9 mouse cellular contexts compared by ENCODE assay signal in the genomic region with DNA sequence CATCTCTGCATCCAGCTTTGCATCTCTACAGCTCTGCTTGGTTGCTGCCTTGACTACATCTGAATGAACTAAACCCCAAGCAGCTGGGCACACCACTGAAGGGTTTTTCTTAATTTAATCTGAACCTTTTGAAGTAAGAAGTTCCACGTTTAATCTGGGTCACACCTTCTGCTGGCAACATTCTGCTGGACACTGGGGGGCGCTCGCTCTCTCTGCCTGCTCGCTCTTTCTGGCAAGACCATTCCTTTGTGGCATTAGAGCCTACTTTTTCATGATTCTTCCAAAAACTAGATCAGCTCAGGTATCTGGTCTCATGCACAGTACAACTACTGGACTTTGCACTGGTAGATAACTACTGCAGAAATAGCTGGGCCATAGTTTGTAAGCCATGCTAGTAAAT. TPM values are rescaled to one million over a fixed set of nuclear protein-coding genes. Genes with fewer than 3 reads are reported as not detected.
DNase-seq lines count a peak whose midpoint lies in the region; ATAC-seq and TF ChIP-seq lines count a peak whose summit lies in the region.
"Had no signal": no experiment of that assay in that cellular context is flagged by ENCODE, and none has a peak within 500 bp of the region (broad histone marks: within the 10 kb centered on the region; RNA-seq: fewer than 3 reads in every experiment).

No protein-coding gene starts in this region.

- peak; percentile 45 for TF ChIP-seq CTCF in lung, embryonic 14.5 days (IDR thresholded peaks at IDR 0.05; ENCODE audit: low read depth)

- peak; percentile 53 for DNase-seq in cerebellum, adult 11 months
- DNase-seq in cerebellum, adult 11-12 months: no peak
- DNase-seq in lung, embryonic 14.5 days: peak; percentile 33
- DNase-seq in lung, postnatal 10 days: no peak
- DNase-seq in adrenal gland, postnatal 36 days: peak; percentile 47 to 62
- peak; percentile 61 for DNase-seq in induced T-regulatory cell, adult 2 months (ENCODE audit: low read depth)
- peak; percentile 48 for DNase-seq in retina, postnatal 1 day

- H3K4me1 ChIP-seq in lung, embryonic 14.5 days (ENCODE audit: insufficient read depth): no peaks in the 10 kb centered on the region
- H3K4me1 ChIP-seq: liver, embryonic 15.5 days had no signal

- WGBS in lung, embryonic 14.5 days: 21% methylated on average over 4 of the region's 4 CpGs

- no peak overlapping the region for H3K4me2 ChIP-seq in lung, embryonic 14.5 days
- H3K4me2 ChIP-seq: liver, embryonic 15.5 days had no signal

- no peak for ATAC-seq in lung, embryonic 14.5 days (ENCODE audit: insufficient read depth)
- no peak for ATAC-seq in megakaryocyte, adult 5-6 weeks (ENCODE audit: poor library complexity, severe bottlenecking)

- H3K27ac ChIP-seq in lung, embryonic 14.5 days (ENCODE audit: low read depth): no peak overlapping the region
- H3K27ac ChIP-seq: liver, embryonic 15.5 days had no signal

- no peak overlapping the region for H3K9ac ChIP-seq in lung, embryonic 14.5 days
- H3K9ac ChIP-seq: liver, embryonic 15.5 days had no signal

- no peak overlapping the region for H3K4me3 ChIP-seq in lung, embryonic 14.5 days (ENCODE audit: low read depth, low read length)
- H3K4me3 ChIP-seq: liver, embryonic 15.5 days had no signal

- no peaks in the 10 kb centered on the region for H3K27me3 ChIP-seq in lung, embryonic 14.5 days (ENCODE audit: insufficient read depth, low read length)
- H3K27me3 ChIP-seq: liver, embryonic 15.5 days had no signal

- H3K36me3 ChIP-seq in lung, embryonic 14.5 days (ENCODE audit: insufficient read depth): no peaks in the 10 kb centered on the region
- H3K36me3 ChIP-seq: liver, embryonic 15.5 days had no signal

- H3K9me3 ChIP-seq in lung, embryonic 14.5 days (ENCODE audit: low read depth, low read length): no peaks in the 10 kb centered on the region
- H3K9me3 ChIP-seq: liver, embryonic 15.5 days had no signal

RNA-seq across cellular contexts. Expression of a gene that starts 25.7 kb away (rescaled TPM):
- 0.99 and 1.0 TPM in 2 replicates for polyA plus RNA-seq in lung, embryonic 14.5 days (2014; fragmentation: Nextera tagmentation; extraction: Ambion mirVana)
- 1 to 10 TPM; 4.7 to 5.1 TPM for total RNA-seq in adrenal gland, postnatal 36 days (2021)
- total RNA-seq in megakaryocyte, adult 5-6 weeks (2015): 0.11 TPM in 1 of 2 replicates, not detected in the other
- 0.07 and 0.08 TPM in 2 replicates for total RNA-seq in megakaryocyte, adult 5-6 weeks (2017)

RNA-seq across cellular contexts. Expression of a gene that starts 35.7 kb away (rescaled TPM):
- polyA plus RNA-seq in lung, embryonic 14.5 days (2014; fragmentation: Nextera tagmentation; extraction: Ambion mirVana): 2.2 and 3.9 TPM in 2 replicates
- total RNA-seq in adrenal gland, postnatal 36 days (2021): 1 to 10 TPM; 1.3 to 1.5 TPM
- total RNA-seq in megakaryocyte, adult 5-6 weeks (2015): 0.54 and 0.59 TPM in 2 replicates
- total RNA-seq in megakaryocyte, adult 5-6 weeks (2017): 0.26 and 0.37 TPM in 2 replicates

Comparison
In these comparisons a context has a peak if more than half of its experiments do, and no peak if none do; other contexts are left out.
1. DNase-seq: peak in cerebellum, adult 11 months (single experiment), lung, embryonic 14.5 days (single experiment), adrenal gland, postnatal 36 days (2 of 2), induced T-regulatory cell, adult 2 months (single experiment) and retina, postnatal 1 day (single experiment); none in cerebellum, adult 11-12 months (single experiment) and lung, postnatal 10 days (single experiment).
2. RNA of a gene that starts 25.7 kb away (total RNA-seq): 4.7 to 5.1 TPM in adrenal gland, postnatal 36 days; 0.07 to 0.11 TPM in megakaryocyte, adult 5-6 weeks; every median in the first group is over 4 times any median in the second.